Mouse (Mus musculus): ENCODE measurements at regions not wholly inside any gene's neighbourhood (a gene's known extent, or its start where the extent isn't known, plus 50 kb on each side); places are given as distances from the start of the nearest gene placed in this dataset.
"Not testable (repeated sequence)": the region's sequence is repeated elsewhere in the genome, so short reads cannot be mapped to it uniquely, and the experiment has no call there.

DNA sequence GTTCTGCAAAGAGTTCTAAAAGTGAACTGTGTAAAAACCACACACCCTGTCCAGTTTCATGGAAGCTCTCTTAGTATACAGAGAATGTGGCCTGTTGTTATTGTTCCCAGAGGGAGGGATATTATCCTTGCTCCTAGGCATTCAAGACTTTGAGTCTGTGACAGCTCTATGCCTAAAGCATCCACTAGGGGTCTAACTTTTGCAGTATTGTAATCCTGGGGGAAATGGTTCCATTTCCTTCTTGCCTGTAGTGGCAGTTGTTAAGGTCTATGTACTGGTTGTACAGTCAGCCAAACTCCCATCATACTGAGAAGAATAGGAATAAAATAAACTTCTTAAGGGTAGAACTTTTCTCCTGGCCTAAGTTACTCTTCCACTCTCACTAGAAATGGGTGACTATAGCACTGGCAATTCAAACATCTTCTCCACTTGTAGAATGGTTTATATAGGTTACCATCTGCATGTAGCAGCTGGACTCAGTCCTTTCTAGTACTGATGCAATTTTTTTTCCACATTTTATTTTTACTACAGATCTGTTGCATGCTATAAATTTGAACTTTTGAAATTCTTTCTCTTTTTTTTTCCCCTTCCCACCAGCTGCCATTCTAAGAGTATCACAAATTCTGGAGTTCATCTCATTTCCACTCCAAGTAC is 51.4 kb upstream of the Dpt start:
- Histone ChIP-seq H3K9ac (ENCODE audit: low read depth, low read length) (no peak overlapping the region), H3K27me3 (ENCODE audit: insufficient read depth, low read length) (no peaks in the 10 kb centered on the region), H3K9me3 (replicated peaks; ENCODE audit: low read length) (no peaks in the 10 kb centered on the region), H3K4me2 (ENCODE audit: low read length) (no peak overlapping the region), H3K36me3 (ENCODE audit: insufficient read depth, low read length) (no peaks in the 10 kb centered on the region), H3K4me3 (replicated peaks; ENCODE audit: low read depth, low read length) (no peak overlapping the region), H3K27ac (no peak overlapping the region), H3K4me1 (replicated peaks; ENCODE audit: insufficient read depth, low read length) (no peaks in the 10 kb centered on the region)
- peak; percentile 71 for TF ChIP-seq CTCF (IDR thresholded peaks at IDR 0.05; ENCODE audit: low read depth)
- no peak for ATAC-seq (replicated peaks; ENCODE audit: low FRiP score, low read depth)
- peak; percentile 61 for DNase-seq (ENCODE audit: low spot score)

GRCm38 (mm10) chr1:164744499-164744898 is 51.9 kb upstream of the Dpt start:
- ATAC-seq (replicated peaks; ENCODE audit: low FRiP score, low read depth) (no peak), DNase-seq (ENCODE audit: low spot score) (no peak)
- H3K4me1 ChIP-seq (replicated peaks; ENCODE audit: insufficient read depth, low read length) = no peaks in the 10 kb centered on the region

DNA sequence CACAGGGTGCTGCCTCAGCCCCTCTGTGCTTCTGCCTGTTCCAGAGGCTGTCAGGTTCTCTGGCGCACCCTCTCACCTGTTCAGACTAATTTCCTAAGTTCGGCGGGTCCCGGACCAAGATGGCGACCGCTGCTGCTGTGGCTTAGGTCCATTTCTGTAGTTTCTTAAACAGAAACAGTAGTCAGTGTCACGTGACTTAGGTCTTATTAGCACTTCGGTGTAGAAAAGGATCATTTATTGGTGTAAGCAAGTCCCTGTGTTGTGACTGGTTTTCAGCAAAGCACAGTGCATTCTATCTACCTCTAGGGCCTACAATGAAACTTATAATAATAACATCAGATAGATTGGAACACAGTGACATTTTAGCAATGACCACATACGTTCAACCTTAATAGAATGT is 53.5 kb upstream of the Dpt start:
- not testable (repeated sequence) for H3K9me3 ChIP-seq (replicated peaks; ENCODE audit: low read length); ATAC-seq (replicated peaks; ENCODE audit: low FRiP score, low read depth); H3K27me3 ChIP-seq (ENCODE audit: insufficient read depth, low read length); DNase-seq (ENCODE audit: low spot score); H3K4me1 ChIP-seq (replicated peaks; ENCODE audit: insufficient read depth, low read length); H3K27ac ChIP-seq; H3K4me2 ChIP-seq (ENCODE audit: low read length); H3K4me3 ChIP-seq (replicated peaks; ENCODE audit: low read depth, low read length); H3K36me3 ChIP-seq (ENCODE audit: insufficient read depth, low read length); H3K9ac ChIP-seq (ENCODE audit: low read depth, low read length)
- 96% methylated on average over 8 of the region's 9 CpGs for WGBS

More at GRCm38 (mm10) chr1:164744499-164744898, 51.9 kb upstream of the Dpt start:
- H3K9ac ChIP-seq (ENCODE audit: low read depth, low read length) = no peak overlapping the region
- H3K27me3 ChIP-seq (ENCODE audit: insufficient read depth, low read length) = no peaks in the 10 kb centered on the region
- H3K36me3 ChIP-seq (ENCODE audit: insufficient read depth, low read length) = no peaks in the 10 kb centered on the region
- H3K4me3 ChIP-seq (replicated peaks; ENCODE audit: low read depth, low read length) = no peak overlapping the region
- WGBS = 70% methylated on average over 3 of the region's 3 CpGs
- no peaks in the 10 kb centered on the region for H3K9me3 ChIP-seq (replicated peaks; ENCODE audit: low read length)
- no peak overlapping the region for H3K4me2 ChIP-seq (ENCODE audit: low read length)
- TF ChIP-seq CTCF (IDR thresholded peaks at IDR 0.05; ENCODE audit: low read depth) = no peak
- no peak overlapping the region for H3K27ac ChIP-seq

DNA sequence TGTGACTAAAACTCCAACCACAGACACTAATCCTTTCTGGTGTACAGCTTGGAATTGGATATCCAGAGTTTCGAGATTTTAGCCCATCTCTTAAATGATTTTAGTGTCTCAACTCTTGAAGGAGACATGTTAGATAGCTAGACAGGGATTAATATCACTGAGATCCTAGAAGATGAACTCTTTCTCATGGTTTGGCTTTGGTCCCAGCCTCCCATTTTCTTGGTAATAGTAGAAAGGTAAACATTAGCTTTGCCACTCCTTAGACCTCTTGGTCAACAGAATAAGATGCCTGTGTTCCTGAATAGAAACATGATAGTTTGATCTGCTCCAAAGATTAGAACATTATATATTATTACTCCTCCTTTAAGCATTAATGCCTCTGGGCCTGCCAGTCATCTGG is 60.8 kb upstream of the Dpt start:
- Histone ChIP-seq H3K27ac (no peak overlapping the region), H3K9ac (ENCODE audit: low read depth, low read length) (no peak overlapping the region), H3K4me1 (replicated peaks; ENCODE audit: insufficient read depth, low read length) (no peaks in the 10 kb centered on the region), H3K36me3 (ENCODE audit: insufficient read depth, low read length) (no peaks in the 10 kb centered on the region), H3K4me3 (replicated peaks; ENCODE audit: low read depth, low read length) (no peak overlapping the region), H3K9me3 (replicated peaks; ENCODE audit: low read length) (no peaks in the 10 kb centered on the region), H3K4me2 (ENCODE audit: low read length) (no peak overlapping the region), H3K27me3 (ENCODE audit: insufficient read depth, low read length) (no peaks in the 10 kb centered on the region)
- peak; percentile 18 for DNase-seq (ENCODE audit: low spot score)
- ATAC-seq (replicated peaks; ENCODE audit: low FRiP score, low read depth) = no peak
- 35% methylated on average over 1 of the region's 1 CpGs for WGBS
- no peak for TF ChIP-seq CTCF (IDR thresholded peaks at IDR 0.05; ENCODE audit: low read depth)

DNA sequence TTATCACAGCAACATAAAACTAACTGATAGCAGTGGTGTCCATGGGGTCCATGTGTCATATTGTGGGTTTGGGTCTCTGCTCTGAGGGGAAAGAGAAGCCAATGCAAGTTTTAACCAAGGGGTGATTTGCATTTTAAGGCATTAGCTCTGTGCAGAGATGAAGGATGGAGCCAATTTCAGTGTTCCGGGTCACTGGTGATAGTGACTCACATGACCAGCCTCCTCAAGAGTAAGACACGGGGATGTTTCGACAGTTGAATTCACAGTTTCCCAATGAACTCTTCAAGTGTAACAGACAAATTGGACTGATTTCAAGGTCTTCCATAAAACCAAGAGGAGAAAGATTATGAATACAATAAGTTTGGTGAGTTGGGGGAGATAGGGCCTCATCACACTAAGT is 62.7 kb upstream of the Dpt start:
- Histone ChIP-seq H3K27me3 (ENCODE audit: insufficient read depth, low read length) (no peaks in the 10 kb centered on the region), H3K4me1 (replicated peaks; ENCODE audit: insufficient read depth, low read length) (no peaks in the 10 kb centered on the region), H3K9ac (ENCODE audit: low read depth, low read length) (no peak overlapping the region), H3K4me3 (replicated peaks; ENCODE audit: low read depth, low read length) (no peak overlapping the region), H3K27ac (no peak overlapping the region), H3K4me2 (ENCODE audit: low read length) (no peak overlapping the region), H3K36me3 (ENCODE audit: insufficient read depth, low read length) (no peaks in the 10 kb centered on the region), H3K9me3 (replicated peaks; ENCODE audit: low read length) (no peaks in the 10 kb centered on the region)
- 70% methylated on average over 3 of the region's 3 CpGs for WGBS
- DNase-seq (ENCODE audit: low spot score) (no peak), ATAC-seq (replicated peaks; ENCODE audit: low FRiP score, low read depth) (no peak)
- no peak for TF ChIP-seq CTCF (IDR thresholded peaks at IDR 0.05; ENCODE audit: low read depth)

- ATAC-seq (replicated peaks; ENCODE audit: low FRiP score, low read depth) = no peak
- H3K9me3 ChIP-seq (replicated peaks; ENCODE audit: low read length) = no peaks in the 10 kb centered on the region
- no peak overlapping the region for H3K4me3 ChIP-seq (replicated peaks; ENCODE audit: low read depth, low read length)
- no peak for DNase-seq (ENCODE audit: low spot score)
- no peak overlapping the region for H3K4me2 ChIP-seq (ENCODE audit: low read length)
- H3K4me1 ChIP-seq (replicated peaks; ENCODE audit: insufficient read depth, low read length) = no peaks in the 10 kb centered on the region
- no peak overlapping the region for H3K27ac ChIP-seq
- WGBS = 14% methylated on average over 1 of the region's 1 CpGs
- no peak for TF ChIP-seq CTCF (IDR thresholded peaks at IDR 0.05; ENCODE audit: low read depth)
- H3K27me3 ChIP-seq (ENCODE audit: insufficient read depth, low read length) = no peaks in the 10 kb centered on the region
- H3K36me3 ChIP-seq (ENCODE audit: insufficient read depth, low read length) = no peaks in the 10 kb centered on the region
- no peak overlapping the region for H3K9ac ChIP-seq (ENCODE audit: low read depth, low read length)
Observed at GRCm38 (mm10) chr1:164722054-164722453, 74.4 kb upstream of the Dpt start.

DNA sequence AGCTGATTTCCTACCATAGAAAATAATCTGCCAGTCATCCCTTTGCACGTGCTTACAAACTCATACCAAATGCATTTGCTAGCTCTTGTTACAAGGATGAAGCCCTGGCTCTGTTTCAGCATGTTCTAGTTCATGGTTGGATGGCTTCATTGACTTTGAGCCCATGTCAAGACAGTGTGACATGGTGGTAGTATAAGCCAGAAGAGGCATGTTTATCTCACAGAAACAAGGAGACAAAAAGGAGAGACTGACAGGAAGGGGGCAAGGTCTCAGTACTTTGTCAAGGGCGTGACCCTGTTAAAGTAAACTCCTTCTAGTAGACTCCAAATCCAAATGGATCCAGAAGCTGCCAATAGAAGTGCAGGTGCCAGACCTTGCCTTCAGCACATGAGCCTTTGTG is 81.5 kb upstream of the Dpt start:
- Histone ChIP-seq H3K9me3 (replicated peaks; ENCODE audit: low read length) (no peaks in the 10 kb centered on the region), H3K27ac (peak overlapping the region; percentile 81), H3K4me2 (ENCODE audit: low read length) (no peak overlapping the region), H3K27me3 (ENCODE audit: insufficient read depth, low read length) (no peaks in the 10 kb centered on the region), H3K9ac (ENCODE audit: low read depth, low read length) (no peak overlapping the region), H3K4me3 (replicated peaks; ENCODE audit: low read depth, low read length) (no peak overlapping the region), H3K36me3 (ENCODE audit: insufficient read depth, low read length) (no peaks in the 10 kb centered on the region), H3K4me1 (replicated peaks; ENCODE audit: insufficient read depth, low read length) (no peaks in the 10 kb centered on the region)
- 43% methylated on average over 2 of the region's 2 CpGs for WGBS
- no peak for TF ChIP-seq CTCF (IDR thresholded peaks at IDR 0.05; ENCODE audit: low read depth)
- DNase-seq (ENCODE audit: low spot score) (peak; percentile 29), ATAC-seq (replicated peaks; ENCODE audit: low FRiP score, low read depth) (peak; percentile 67)

Measured in kidney, postnatal 0 days (tissue).